9 mouse cellular contexts compared by ENCODE assay signal in the genomic region with DNA sequence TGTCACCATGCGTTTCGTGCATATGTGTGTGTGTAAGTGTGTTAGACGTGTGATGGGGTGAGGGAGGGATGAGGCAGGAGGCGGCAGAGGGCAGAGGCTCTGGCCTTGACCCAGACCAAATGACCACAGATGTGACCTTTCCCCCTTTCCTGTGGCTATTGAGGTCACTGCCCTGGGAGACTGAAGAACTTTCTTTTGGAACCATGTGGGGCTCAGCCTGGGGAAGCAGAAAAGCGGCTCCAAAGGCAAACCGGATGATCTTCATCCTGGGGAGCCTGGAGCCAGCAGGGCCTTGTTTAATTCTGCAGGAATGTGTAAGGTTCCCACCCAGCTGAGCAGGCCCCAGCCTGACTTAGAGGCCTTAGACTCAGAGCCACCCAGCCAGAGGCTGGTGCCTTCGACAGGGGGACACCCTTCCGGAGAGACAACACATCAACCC. TPM values are rescaled to one million over a fixed set of nuclear protein-coding genes. Genes with fewer than 3 reads are reported as not detected.
A peak's percentile ranks its signal among the peaks of the same experiment; 100 is the strongest.
DNase-seq lines count a peak whose midpoint lies in the region; ATAC-seq and TF ChIP-seq lines count a peak whose summit lies in the region.
"Had no signal": no experiment of that assay in that cellular context is flagged by ENCODE, and none has a peak within 500 bp of the region (broad histone marks: within the 10 kb centered on the region; RNA-seq: fewer than 3 reads in every experiment).

No protein-coding gene starts in this region.

- peak; percentile 38 for DNase-seq in kidney, adult 2 months
- no peak for DNase-seq in kidney, adult 11 months
- peak; percentile 30 for DNase-seq in lung, embryonic 14.5 days
- no peak for DNase-seq in thymus, postnatal 4 days
- DNase-seq in layer of hippocampus, adult 9-11 months: no peak
- DNase-seq: adrenal gland, adult 8-10 months had no signal

- no peaks in the 10 kb centered on the region for H3K27me3 ChIP-seq in kidney, adult 2 months (replicated peaks; ENCODE audit: control insufficient read depth, insufficient read depth, low read length)
- H3K27me3 ChIP-seq in lung, embryonic 14.5 days (ENCODE audit: insufficient read depth, low read length): no peaks in the 10 kb centered on the region
- H3K27me3 ChIP-seq: neural tube, embryonic 12.5 days had no signal

- no peak for ATAC-seq in lung, embryonic 14.5 days (ENCODE audit: insufficient read depth)

- H3K4me2 ChIP-seq in lung, embryonic 14.5 days: no peak overlapping the region
- H3K4me2 ChIP-seq: neural tube, embryonic 12.5 days had no signal

- no peak for TF ChIP-seq POLR2A in kidney, adult 2 months (IDR thresholded peaks at IDR 0.05; ENCODE audit: low read depth, low read length)
- TF ChIP-seq POLR2A in embryonic fibroblast, embryonic 13.5 days (IDR thresholded peaks at IDR 0.05; ENCODE audit: low read depth, low read length): no peak

- H3K4me3 ChIP-seq in kidney, adult 2 months (ENCODE audit: insufficient read depth, low read depth, low read length): no peak overlapping the region
- no peak overlapping the region for H3K4me3 ChIP-seq in brown adipose tissue, adult 24 weeks (ENCODE audit: insufficient read depth, low read depth, low read length)
- no peak overlapping the region for H3K4me3 ChIP-seq in embryonic fibroblast, embryonic 13.5 days (ENCODE audit: insufficient read depth, low read length)
- H3K4me3 ChIP-seq in lung, embryonic 14.5 days (ENCODE audit: low read depth, low read length): no peak overlapping the region
- H3K4me3 ChIP-seq: neural tube, embryonic 12.5 days had no signal

- H3K36me3 ChIP-seq in kidney, adult 2 months (ENCODE audit: control insufficient read depth, insufficient read depth, low read length): no peaks in the 10 kb centered on the region
- H3K36me3 ChIP-seq in lung, embryonic 14.5 days (ENCODE audit: insufficient read depth): no peaks in the 10 kb centered on the region
- H3K36me3 ChIP-seq: neural tube, embryonic 12.5 days had no signal

- no peak overlapping the region for H3K27ac ChIP-seq in kidney, adult 2 months (ENCODE audit: insufficient read depth, low read depth, low read length)
- H3K27ac ChIP-seq in brown adipose tissue, adult 24 weeks (replicated peaks; ENCODE audit: low read depth, low read length): peak overlapping the region; percentile 80
- peak overlapping the region; percentile 7 for H3K27ac ChIP-seq in embryonic fibroblast, embryonic 13.5 days (ENCODE audit: insufficient read depth, low read length)
- H3K27ac ChIP-seq in lung, embryonic 14.5 days (ENCODE audit: low read depth): peak overlapping the region; percentile 27; the same call in 1 of the 2 replicates
- H3K27ac ChIP-seq: neural tube, embryonic 12.5 days had no signal

- H3K4me1 ChIP-seq in kidney, adult 2 months (ENCODE audit: control insufficient read depth, insufficient read depth, low read length): no peaks in the 10 kb centered on the region
- peaks cover 25% of the 10 kb centered on the region for H3K4me1 ChIP-seq in brown adipose tissue, adult 24 weeks (ENCODE audit: control insufficient read depth, insufficient read depth, insufficient read length, low read length)
- H3K4me1 ChIP-seq in embryonic fibroblast, embryonic 13.5 days (ENCODE audit: control insufficient read depth, insufficient read depth, low read length): peaks cover 10% of the 10 kb centered on the region; the same call in 1 of the 2 replicates
- peaks cover 23% of the 10 kb centered on the region; the same call in 1 of the 2 replicates for H3K4me1 ChIP-seq in lung, embryonic 14.5 days (ENCODE audit: insufficient read depth)

- peak overlapping the region; percentile 24; the same call in 1 of the 2 replicates for H3K9ac ChIP-seq in lung, embryonic 14.5 days
- H3K9ac ChIP-seq: neural tube, embryonic 12.5 days had no signal

- no peak for TF ChIP-seq CTCF in kidney, adult 2 months (conservative IDR thresholded peaks at IDR 0.05; ENCODE audit: insufficient read depth, insufficient read length, low read depth, low read length)
- no peak for TF ChIP-seq CTCF in embryonic fibroblast, embryonic 13.5 days (IDR thresholded peaks at IDR 0.05; ENCODE audit: borderline replicate concordance, insufficient read depth, low read length)
- no peak for TF ChIP-seq CTCF in lung, embryonic 14.5 days (IDR thresholded peaks at IDR 0.05; ENCODE audit: low read depth)

- WGBS in kidney, adult 2 months: 69% methylated on average over 8 of the region's 8 CpGs
- WGBS in lung, embryonic 14.5 days: 63% methylated on average over 8 of the region's 8 CpGs

- H3K9me3 ChIP-seq in lung, embryonic 14.5 days (ENCODE audit: low read depth, low read length): no peaks in the 10 kb centered on the region
- H3K9me3 ChIP-seq: neural tube, embryonic 12.5 days had no signal

RNA-seq across cellular contexts. Expression of gene Haao, which starts 49.6 kb away (rescaled TPM):
- 201 and 213 TPM in 2 replicates for polyA plus RNA-seq in kidney, adult 2 months (2012; rRNA removed)
- polyA plus RNA-seq in brown adipose tissue, adult 24 weeks (2012; ENCODE audit: insufficient read depth, insufficient read length, missing spikeins): not detected in 2 replicates
- polyA plus RNA-seq in embryonic fibroblast, embryonic 13.5 days (2011; ENCODE audit: insufficient read length, low read depth, missing spikeins): not detected in 2 replicates
- polyA plus RNA-seq in lung, embryonic 14.5 days (2014; fragmentation: Nextera tagmentation; extraction: Ambion mirVana): 0.21 TPM in 1 of 2 replicates, not detected in the other
- polyA plus RNA-seq: neural tube, embryonic 12.5 days had no signal

Comparison
In these comparisons a context has a peak if more than half of its experiments do, and no peak if none do; other contexts are left out.
1. DNase-seq: peak in kidney, adult 2 months (single experiment) and lung, embryonic 14.5 days (single experiment); none in kidney, adult 11 months (single experiment), thymus, postnatal 4 days (single experiment) and layer of hippocampus, adult 9-11 months (single experiment).
2. RNA of gene Haao, which starts 49.6 kb away (polyA plus RNA-seq): 201 to 213 TPM in kidney, adult 2 months; 0.21 TPM in lung, embryonic 14.5 days, not detected in brown adipose tissue, adult 24 weeks and not detected in embryonic fibroblast, embryonic 13.5 days; every median in the first group is over 100 times any median in the second.